Comparison of ENCODE assay signal across 19 mouse cellular contexts in genomic region chr2:4578291-4578690, GRCm38 (mm10).
A peak's percentile ranks its signal among the peaks of the same experiment; 100 is the strongest.
DNase-seq lines count a peak whose midpoint lies in the region; ATAC-seq and TF ChIP-seq lines count a peak whose summit lies in the region.
"Had no signal": no experiment of that assay in that cellular context is flagged by ENCODE, and none has a peak within 500 bp of the region (broad histone marks: within the 10 kb centered on the region; RNA-seq: fewer than 3 reads in every experiment).

No protein-coding gene starts in this region.

- intact Hi-C loops in heart, adult 2 months (cut with DNase I), result no loop called here

- H3K4me2 ChIP-seq in kidney, embryonic 15.5 days, result no peak overlapping the region
- H3K4me2 ChIP-seq in kidney, embryonic 14.5 days (replicated peaks; ENCODE audit: low read depth, low read length), result no peak overlapping the region
- H3K4me2 ChIP-seq in lung, embryonic 16.5 days (ENCODE audit: low read depth, low read length), result no peak overlapping the region
- H3K4me2 ChIP-seq in stomach, embryonic 16.5 days (ENCODE audit: low read depth, low read length), result no peak overlapping the region
- H3K4me2 ChIP-seq: embryonic facial prominence, embryonic 12.5 days had no signal

- no peak for TF ChIP-seq EP300 in heart, adult 2 months (IDR thresholded peaks at IDR 0.05; ENCODE audit: insufficient read depth, low read depth, low read length)

- no peaks in the 10 kb centered on the region for H3K27me3 ChIP-seq in heart, adult 2 months (ENCODE audit: control insufficient read depth, insufficient read depth, low read length)
- no peaks in the 10 kb centered on the region for H3K27me3 ChIP-seq in kidney, embryonic 15.5 days
- no peaks in the 10 kb centered on the region for H3K27me3 ChIP-seq in kidney, embryonic 14.5 days (ENCODE audit: control insufficient read depth, insufficient read depth, low read length)
- H3K27me3 ChIP-seq in lung, embryonic 16.5 days (ENCODE audit: control insufficient read depth, insufficient read depth, low read depth, low read length), result no peaks in the 10 kb centered on the region
- H3K27me3 ChIP-seq in stomach, embryonic 16.5 days (ENCODE audit: control insufficient read depth, insufficient read depth, low read length), result no peaks in the 10 kb centered on the region
- H3K27me3 ChIP-seq: embryonic facial prominence, embryonic 12.5 days had no signal

- ATAC-seq in kidney, embryonic 15.5 days (replicated peaks; ENCODE audit: low FRiP score), result no peak
- ATAC-seq in kidney, embryonic 14.5 days (ENCODE audit: low FRiP score, low TSS enrichment), result no peak
- ATAC-seq in lung, embryonic 16.5 days (ENCODE audit: low read depth), result no peak
- no peak for ATAC-seq in stomach, embryonic 16.5 days (ENCODE audit: insufficient read depth, low FRiP score)
- ATAC-seq: forebrain, postnatal 0 days; hindbrain, embryonic 16.5 days; liver, postnatal 0 days had no signal

- peaks cover 54% of the 10 kb centered on the region for H3K36me3 ChIP-seq in heart, adult 2 months (ENCODE audit: control insufficient read depth, insufficient read depth, low read length)
- peaks cover 75% of the 10 kb centered on the region for H3K36me3 ChIP-seq in kidney, embryonic 15.5 days
- peaks cover 70% of the 10 kb centered on the region for H3K36me3 ChIP-seq in kidney, embryonic 14.5 days (ENCODE audit: control insufficient read depth, insufficient read depth, low read length)
- H3K36me3 ChIP-seq in lung, embryonic 16.5 days (ENCODE audit: control insufficient read depth, insufficient read depth, low read length), result peaks cover 13% of the 10 kb centered on the region
- no peaks in the 10 kb centered on the region for H3K36me3 ChIP-seq in stomach, embryonic 16.5 days (ENCODE audit: control insufficient read depth, insufficient read depth, low read length)

- H3K4me3 ChIP-seq in heart, adult 2 months, result no peak overlapping the region
- no peak overlapping the region for H3K4me3 ChIP-seq in kidney, embryonic 15.5 days (replicated peaks)
- no peak overlapping the region for H3K4me3 ChIP-seq in kidney, embryonic 14.5 days (ENCODE audit: low read length)
- no peak overlapping the region for H3K4me3 ChIP-seq in lung, embryonic 16.5 days (ENCODE audit: low read length)
- H3K4me3 ChIP-seq in lung, adult 2 months (replicated peaks; ENCODE audit: extremely low read depth, low read depth, low read length), result no peak overlapping the region
- no peak overlapping the region for H3K4me3 ChIP-seq in stomach, embryonic 16.5 days (replicated peaks; ENCODE audit: low read length)
- H3K4me3 ChIP-seq: embryonic facial prominence, embryonic 12.5 days had no signal

- no peak for DNase-seq in heart, adult 2 months
- no peak for DNase-seq in heart, postnatal 4 days
- DNase-seq in lung, adult 2 months, result no peak
- DNase-seq in adrenal gland, postnatal 36 days, result no peak
- DNase-seq: adrenal gland, postnatal 10 days; cerebellum, adult 18-20 months; cerebellum, postnatal 36 days; forebrain, postnatal 0 days; gastrocnemius, postnatal 14 days; kidney, adult 8-10 months; liver, postnatal 0 days; right cerebral cortex, adult 18-20 months; thymus, adult 2 months had no signal

- peak overlapping the region; percentile 59 for H3K27ac ChIP-seq in heart, adult 2 months
- H3K27ac ChIP-seq in kidney, embryonic 15.5 days, result peak overlapping the region; percentile 33; the same call in 1 of the 2 replicates
- H3K27ac ChIP-seq in kidney, embryonic 14.5 days (ENCODE audit: low read depth, low read length), result no peak overlapping the region; the same call in 1 of the 2 replicates
- peak overlapping the region; percentile 80 for H3K27ac ChIP-seq in lung, embryonic 16.5 days (ENCODE audit: low read length)
- H3K27ac ChIP-seq in stomach, embryonic 16.5 days (ENCODE audit: low read length), result peak overlapping the region; percentile 89
- H3K27ac ChIP-seq: embryonic facial prominence, embryonic 12.5 days had no signal

- no peaks in the 10 kb centered on the region; the same call in none of the 2 replicates for H3K79me2 ChIP-seq in heart, adult 2 months (replicated peaks; ENCODE audit: control insufficient read depth, insufficient read depth, low read length)

- no peaks in the 10 kb centered on the region for H3K9me3 ChIP-seq in kidney, embryonic 15.5 days (replicated peaks)
- H3K9me3 ChIP-seq in kidney, embryonic 14.5 days (ENCODE audit: control insufficient read depth, low read length), result no peaks in the 10 kb centered on the region
- no peaks in the 10 kb centered on the region for H3K9me3 ChIP-seq in lung, embryonic 16.5 days (ENCODE audit: control insufficient read depth, low read length)
- no peaks in the 10 kb centered on the region for H3K9me3 ChIP-seq in stomach, embryonic 16.5 days (replicated peaks; ENCODE audit: control insufficient read depth, low read length)
- H3K9me3 ChIP-seq: embryonic facial prominence, embryonic 12.5 days had no signal

- peaks cover 27% of the 10 kb centered on the region for H3K4me1 ChIP-seq in heart, adult 2 months (ENCODE audit: control insufficient read depth, insufficient read depth, low read length)
- peaks cover 82% of the 10 kb centered on the region for H3K4me1 ChIP-seq in kidney, embryonic 15.5 days
- peaks cover 30% of the 10 kb centered on the region; the same call in 1 of the 2 replicates for H3K4me1 ChIP-seq in kidney, embryonic 14.5 days (ENCODE audit: control insufficient read depth, insufficient read depth, low read length)
- H3K4me1 ChIP-seq in lung, embryonic 16.5 days (replicated peaks; ENCODE audit: control insufficient read depth, insufficient read depth, low read length), result peaks cover 22% of the 10 kb centered on the region; the same call in 1 of the 2 replicates
- peaks cover 39% of the 10 kb centered on the region for H3K4me1 ChIP-seq in lung, adult 2 months (ENCODE audit: control insufficient read depth, insufficient read depth, low read length)
- peaks cover 28% of the 10 kb centered on the region for H3K4me1 ChIP-seq in stomach, embryonic 16.5 days (ENCODE audit: control insufficient read depth, insufficient read depth, low read length)

- TF ChIP-seq POLR2A in heart, adult 2 months (IDR thresholded peaks at IDR 0.05; ENCODE audit: insufficient read depth, low read depth, low read length), result no peak
- TF ChIP-seq POLR2A in lung, adult 2 months (IDR thresholded peaks at IDR 0.05; ENCODE audit: borderline replicate concordance, extremely low read depth, low read depth, low read length), result no peak

- TF ChIP-seq CTCF in heart, adult 2 months (IDR thresholded peaks at IDR 0.05), result no peak
- TF ChIP-seq CTCF in lung, adult 2 months (IDR thresholded peaks at IDR 0.05; ENCODE audit: insufficient read depth, low read length), result no peak

- H3K9ac ChIP-seq in heart, adult 2 months (ENCODE audit: low read depth, low read length), result no peak overlapping the region
- H3K9ac ChIP-seq in kidney, embryonic 15.5 days, result no peak overlapping the region
- no peak overlapping the region for H3K9ac ChIP-seq in kidney, embryonic 14.5 days (ENCODE audit: low read depth, low read length)
- no peak overlapping the region for H3K9ac ChIP-seq in lung, embryonic 16.5 days (ENCODE audit: low read length)
- H3K9ac ChIP-seq in stomach, embryonic 16.5 days (ENCODE audit: low read length), result no peak overlapping the region
- H3K9ac ChIP-seq: embryonic facial prominence, embryonic 12.5 days; forebrain, postnatal 0 days; liver, postnatal 0 days had no signal

- 40% methylated on average over 5 of the region's 5 CpGs for WGBS in heart, adult 2 months
- 74% methylated on average over 5 of the region's 5 CpGs for WGBS in kidney, embryonic 15.5 days
- WGBS in kidney, embryonic 14.5 days, result 83% methylated on average over 5 of the region's 5 CpGs
- WGBS in lung, embryonic 16.5 days, result 69% methylated on average over 5 of the region's 5 CpGs
- 40% methylated on average over 5 of the region's 5 CpGs for WGBS in lung, adult 2 months
- WGBS in stomach, embryonic 16.5 days, result 74% methylated on average over 5 of the region's 5 CpGs
